Mouse (Mus musculus): ENCODE measurements around the gene St5.
A peak's percentile ranks its signal among the peaks of the same experiment; 100 is the strongest.

The St5 gene

DNA sequence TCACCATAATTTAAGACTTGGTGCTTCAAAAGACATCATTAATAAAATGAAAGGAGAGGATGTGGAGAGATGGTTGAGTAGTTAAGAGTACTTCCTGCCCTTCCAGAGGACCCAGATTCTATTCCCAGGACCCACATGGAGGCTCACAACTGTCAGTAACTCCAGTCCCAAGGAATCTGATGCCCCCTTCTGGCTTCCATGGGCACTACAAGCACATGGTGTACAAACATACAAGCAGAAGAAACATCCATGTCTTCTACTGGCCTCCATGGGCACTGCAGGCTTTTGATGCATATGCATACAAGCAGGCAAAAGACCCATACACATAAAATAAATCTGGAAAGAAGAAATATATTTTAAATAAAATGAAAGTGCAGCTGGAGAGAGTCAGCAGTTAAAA, 3.2 kb downstream of the St5 start:
- no peak for DNase-seq (ENCODE audit: low spot score)

- DNase-seq (ENCODE audit: low spot score) = no peak
Observed at GRCm38 (mm10) chr7:109695339-109695726, 8.1 kb downstream of the St5 start.

- DNase-seq (ENCODE audit: low spot score) = no peak
Observed at GRCm38 (mm10) chr7:109694576-109695338, 8.6 kb downstream of the St5 start.

- no peak for DNase-seq (ENCODE audit: low spot score)
Observed at GRCm38 (mm10) chr7:109690961-109691360, 12.4 kb downstream of the St5 start.

GRCm38 (mm10) chr7:109690101-109690500, 13.3 kb downstream of the St5 start:
- DNase-seq (ENCODE audit: low spot score) = no peak

DNA sequence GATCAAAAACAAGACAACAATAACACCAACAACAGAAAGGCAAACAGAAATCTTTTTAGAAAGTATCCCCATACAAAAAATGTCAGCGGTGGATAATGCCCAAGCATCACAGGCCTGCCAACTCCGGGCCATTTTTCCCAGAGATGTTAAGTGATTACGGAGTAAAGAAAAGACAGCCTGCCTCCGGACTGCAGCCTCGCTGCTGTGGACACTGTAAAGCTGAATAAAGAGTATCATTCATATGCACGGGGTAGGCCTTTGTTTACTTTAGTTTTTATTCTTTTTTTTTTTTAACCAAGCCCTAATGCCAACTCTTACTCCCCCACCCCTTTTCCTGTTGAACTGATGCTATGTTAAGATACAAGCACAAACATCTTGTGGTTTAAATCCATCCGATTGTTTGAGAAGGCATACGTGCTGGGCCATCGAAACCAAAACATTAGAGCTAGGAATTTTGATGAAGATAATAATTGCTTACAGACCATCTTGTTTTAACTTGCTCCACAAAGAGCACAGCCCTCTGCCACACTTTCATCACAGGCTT, 16.7 kb downstream of the St5 start:
- DNase-seq (ENCODE audit: low spot score) = no peak

DNA sequence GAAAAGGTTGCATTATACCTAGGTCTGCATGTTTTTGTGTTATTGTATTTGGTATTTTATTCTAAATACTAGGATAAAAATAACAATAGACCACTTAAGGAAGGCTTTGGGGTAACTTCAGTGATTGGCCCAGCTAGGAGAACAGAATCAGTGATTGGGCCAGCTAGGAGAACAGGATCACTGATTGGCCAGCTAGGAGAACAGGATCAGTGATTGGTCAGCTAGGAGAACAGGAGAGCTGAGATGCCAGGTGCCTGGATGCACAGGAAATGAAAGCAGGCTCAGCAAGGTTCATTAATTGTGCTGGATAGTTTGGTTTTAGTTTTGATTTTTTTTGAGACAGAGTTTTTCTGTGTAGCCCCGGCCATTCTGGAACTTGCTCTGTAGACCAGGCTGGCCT, 22.5 kb downstream of the St5 start:
- DNase-seq (ENCODE audit: low spot score) = no peak

- DNase-seq (ENCODE audit: low spot score) = no peak
Observed at GRCm38 (mm10) chr7:109680284-109680683, 23.1 kb downstream of the St5 start.

DNA sequence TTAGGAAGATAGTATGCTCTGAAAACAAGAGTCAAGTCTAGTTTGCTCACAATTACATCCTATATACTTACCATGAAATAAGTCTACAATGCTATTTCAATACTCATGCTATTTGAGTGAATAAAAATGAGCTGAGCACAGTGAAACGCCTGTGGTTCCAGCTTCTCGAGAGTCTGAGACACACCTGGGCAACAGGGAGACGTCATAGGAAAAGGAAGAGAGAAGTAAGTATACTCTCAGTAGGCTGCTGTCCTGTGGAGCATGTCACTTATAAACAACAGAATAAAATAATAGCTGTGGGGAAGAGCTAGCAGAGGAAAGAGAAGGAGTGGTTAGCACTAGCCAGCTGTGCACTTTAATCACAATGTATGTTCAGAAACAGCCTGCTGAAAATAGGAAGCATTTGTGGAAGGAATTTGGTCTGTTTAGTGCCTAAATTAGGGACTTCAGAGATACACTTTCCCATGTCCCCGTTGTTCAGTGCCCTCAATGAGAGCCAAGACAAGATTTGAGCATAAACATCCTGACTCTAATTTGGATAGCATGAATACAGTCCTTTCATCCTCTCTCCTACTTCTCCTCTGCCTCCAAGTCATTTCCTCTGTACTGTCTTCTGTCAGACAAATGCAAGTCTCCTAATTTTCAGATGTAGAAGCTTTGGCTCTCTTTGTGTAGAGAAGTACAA, 28.3 kb downstream of the St5 start:
- DNase-seq (ENCODE audit: low spot score) = no peak

DNA sequence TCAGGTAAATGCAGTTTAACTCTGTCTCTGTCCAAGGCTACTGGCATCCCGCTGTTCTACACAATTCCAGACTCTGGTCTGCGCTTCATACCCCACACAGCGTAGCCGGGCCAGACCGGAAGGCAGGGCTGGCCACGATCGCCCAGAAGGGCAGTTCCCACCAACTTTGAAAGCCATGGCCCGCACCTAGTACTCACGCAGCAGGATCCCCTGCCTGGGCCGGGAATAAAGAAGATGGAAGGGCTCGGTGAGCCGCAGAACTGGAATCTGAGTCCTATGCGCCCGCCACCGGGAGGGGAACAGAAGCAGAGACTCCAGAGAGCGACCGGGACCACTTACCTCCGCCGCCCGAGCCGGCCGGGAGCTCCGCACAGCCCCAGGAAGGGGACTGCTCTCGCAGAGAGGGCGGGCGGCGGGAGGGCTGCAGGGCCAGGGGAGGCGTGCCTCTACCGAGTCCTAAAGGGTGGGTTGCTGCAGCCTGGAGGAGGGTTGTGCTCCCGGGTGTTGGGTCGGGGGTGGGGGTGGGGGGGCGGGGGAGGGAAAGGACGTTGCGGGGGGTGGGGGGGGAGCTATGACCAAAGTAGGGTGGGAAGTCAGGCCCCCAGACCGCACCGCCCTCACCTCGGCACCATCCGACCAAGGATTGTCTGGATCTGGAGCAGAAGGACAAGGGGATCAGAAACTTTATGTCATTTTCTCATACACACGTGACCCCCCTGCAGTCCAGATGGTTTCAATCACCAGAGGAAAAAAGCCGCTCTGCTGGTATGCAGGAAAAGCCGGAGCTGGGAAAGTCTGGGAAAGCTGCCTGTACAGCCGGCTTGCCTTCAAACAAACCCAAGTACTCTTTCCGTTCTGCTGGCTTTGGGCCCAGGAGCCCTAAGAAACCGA, 31.6 kb downstream of the St5 start:
- DNase-seq (ENCODE audit: low spot score) = peak; percentile 75

- no peak for DNase-seq (ENCODE audit: low spot score)
Observed at GRCm38 (mm10) chr7:109669426-109670170, 33.8 kb downstream of the St5 start.

DNA sequence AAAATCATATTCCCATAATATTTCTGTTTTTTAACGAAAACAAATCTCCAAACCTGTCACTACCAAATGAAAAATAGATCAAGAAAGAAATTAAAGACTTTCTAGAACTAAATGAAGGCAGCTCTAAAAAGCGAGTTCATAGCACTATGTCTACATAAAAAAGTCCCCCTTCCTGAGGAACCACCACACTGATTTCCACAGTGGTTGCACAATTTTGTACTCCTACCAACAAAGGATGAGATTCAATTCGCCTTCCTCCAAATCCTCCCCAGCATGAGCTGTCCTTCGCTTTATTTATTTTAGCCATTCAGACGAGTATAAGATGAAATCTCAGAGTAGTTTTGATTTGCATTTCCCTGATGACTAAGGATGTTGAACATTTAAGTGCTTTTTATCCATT, 36.7 kb downstream of the St5 start:
- no peak for DNase-seq (ENCODE audit: low spot score)

- no peak for DNase-seq (ENCODE audit: low spot score)
Observed at GRCm38 (mm10) chr7:109662626-109663025, 40.8 kb downstream of the St5 start.

DNA sequence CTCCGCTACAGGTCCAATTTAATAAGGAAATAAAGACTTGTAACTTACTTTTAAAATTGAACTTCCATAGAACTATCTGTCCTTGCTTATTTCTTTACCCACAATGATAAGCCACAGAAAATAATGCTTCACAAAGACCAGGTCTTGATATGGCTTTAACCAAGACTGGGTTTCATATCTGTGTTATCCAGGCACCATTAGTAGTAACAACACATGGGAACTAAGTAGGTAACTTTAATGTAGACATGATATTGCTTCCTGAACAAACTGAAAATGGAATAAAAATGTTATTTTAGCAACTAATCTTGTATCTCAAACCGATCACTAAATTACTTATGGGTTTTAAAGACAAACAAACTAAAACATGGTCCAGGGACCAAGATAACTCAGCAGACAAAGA, 44.1 kb downstream of the St5 start:
- DNase-seq (ENCODE audit: low spot score) = no peak

DNA sequence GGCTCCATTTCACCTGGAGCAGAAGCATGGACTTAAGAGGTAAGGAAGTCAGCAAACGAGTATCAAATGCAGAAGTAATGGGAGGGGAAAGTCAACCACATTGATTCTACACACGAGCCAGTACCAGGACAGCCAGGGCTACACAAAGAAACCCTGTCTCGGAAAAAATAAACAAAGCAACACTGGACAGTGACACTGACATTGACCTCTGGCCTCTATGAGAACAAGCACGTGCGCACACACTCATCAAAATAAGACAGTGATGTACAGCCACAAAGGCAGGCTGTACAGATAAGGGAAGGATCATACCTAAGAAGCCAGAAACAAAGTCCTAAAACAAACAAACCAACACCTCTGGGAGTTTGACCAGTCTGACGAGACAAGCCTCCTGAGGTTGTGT, 45.5 kb downstream of the St5 start:
- DNase-seq (ENCODE audit: low spot score) = no peak

DNA sequence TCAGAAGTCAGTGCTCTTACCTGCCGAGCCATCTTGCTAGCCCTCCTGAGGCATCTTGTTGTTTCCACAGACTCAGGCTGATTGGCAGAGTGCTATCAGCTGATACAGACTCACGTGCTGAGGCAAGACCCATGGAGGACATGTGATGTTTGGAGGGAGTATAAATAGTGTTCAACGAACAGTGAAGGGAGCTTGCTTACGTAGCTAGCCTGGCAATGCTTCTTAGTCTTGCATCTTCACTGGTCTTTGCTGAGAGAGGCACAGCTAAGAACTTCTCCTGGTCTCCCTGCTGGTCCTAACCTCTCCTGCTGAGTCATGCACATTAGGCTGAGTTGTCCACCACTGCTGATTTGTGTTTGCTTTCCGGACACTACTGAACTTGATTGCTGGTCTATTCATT, 48.5 kb downstream of the St5 start:
- no peak for DNase-seq (ENCODE audit: low spot score)

DNA sequence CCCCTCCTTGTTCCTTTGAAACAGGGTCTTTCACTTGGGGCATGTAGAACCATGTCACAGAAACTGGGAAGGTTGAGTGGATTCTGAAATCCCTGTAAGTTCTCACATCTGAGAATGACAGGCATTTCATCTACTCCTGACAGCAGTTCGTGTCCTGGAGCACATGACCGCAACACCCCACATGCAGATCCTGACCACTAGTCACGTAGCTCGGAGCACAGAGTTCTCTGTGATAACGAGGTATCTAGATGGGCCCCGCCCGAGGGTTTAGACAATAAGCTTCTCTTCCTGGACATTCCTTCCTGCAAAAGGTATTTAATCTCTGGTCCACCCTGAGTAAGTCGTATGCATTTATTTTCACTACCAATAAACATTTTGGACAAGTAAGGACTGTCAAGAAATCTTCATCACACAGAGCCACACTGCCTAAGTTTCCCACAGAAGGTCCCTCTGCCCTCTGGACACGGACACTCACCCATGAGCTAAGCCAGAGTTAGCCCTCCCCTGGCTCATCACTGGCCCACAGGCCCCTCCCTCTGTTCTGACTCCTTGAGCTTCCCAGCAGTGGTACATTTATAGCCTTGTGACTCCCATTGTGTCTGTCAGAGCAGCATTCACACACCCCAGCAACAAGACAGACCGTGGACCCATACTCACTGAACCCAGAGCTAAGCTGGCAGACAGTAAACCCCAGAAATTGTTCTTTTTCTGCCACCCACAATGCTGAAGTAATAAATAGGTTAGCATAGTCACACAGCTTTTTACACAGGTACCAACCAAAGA, 54.4 kb downstream of the St5 start:
- DNase-seq (ENCODE audit: low spot score) = no peak

DNA sequence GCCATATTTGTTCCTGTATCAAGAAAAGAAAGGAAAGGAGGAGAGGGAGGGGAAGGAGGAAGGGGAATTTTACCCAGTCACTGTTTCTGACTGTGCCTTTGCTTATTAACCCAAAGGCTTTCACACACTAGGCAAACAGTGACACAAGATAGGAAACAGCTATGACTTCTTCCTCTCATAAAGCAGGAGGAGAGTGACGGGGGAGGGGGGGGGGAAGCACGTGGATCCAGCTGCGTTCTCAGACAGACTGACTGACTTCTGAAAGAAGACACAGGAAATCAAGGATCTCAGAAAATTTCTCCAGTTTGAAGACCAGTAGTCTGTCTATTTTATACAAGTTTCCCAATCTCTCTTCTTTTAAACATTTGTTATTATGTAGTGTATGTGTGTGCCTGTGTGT, 56.8 kb downstream of the St5 start:
- DNase-seq (ENCODE audit: low spot score) = no peak

DNA sequence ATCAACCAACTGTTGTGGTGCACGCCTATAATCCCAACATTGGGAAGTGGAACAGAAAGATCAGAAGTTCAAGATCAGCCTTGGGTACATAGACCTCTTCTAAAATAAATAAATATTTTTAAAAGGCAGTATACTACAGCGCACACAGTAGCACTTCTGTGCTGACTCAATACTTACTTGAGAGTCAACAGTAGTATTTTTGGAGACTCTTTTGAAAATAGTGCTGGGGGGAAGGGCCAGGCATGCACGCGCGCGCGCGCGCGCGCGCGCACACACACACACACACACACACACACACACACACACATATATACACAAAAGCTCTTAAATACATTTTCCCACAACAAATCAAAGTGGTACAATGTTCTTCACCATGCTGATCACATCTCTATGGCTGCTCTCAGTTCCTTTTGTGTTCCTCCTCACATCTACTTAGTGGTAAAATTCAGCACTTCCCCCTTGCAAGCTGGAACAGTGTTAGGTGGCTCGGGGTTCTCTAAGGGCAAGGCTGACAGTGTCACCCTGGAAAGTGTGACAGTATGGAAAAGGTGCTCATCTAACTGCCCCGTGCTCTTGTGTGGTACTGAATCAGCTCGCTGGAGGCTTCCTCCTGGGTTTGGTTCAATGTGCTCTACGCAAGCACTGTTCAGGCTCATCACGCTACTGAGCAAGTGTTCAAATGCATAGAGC, 60.0 kb downstream of the St5 start:
- DNase-seq (ENCODE audit: low spot score) = no peak

- no peak for DNase-seq (ENCODE audit: low spot score)
Observed at GRCm38 (mm10) chr7:109641963-109642362, 61.4 kb downstream of the St5 start.
